Mouse (Mus musculus) Patski (cell line): ENCODE results near the gene Cfc1. TPM values are rescaled to one million over a fixed set of nuclear protein-coding genes. Genes with fewer than 3 reads are reported as not detected.
"Not testable (repeated sequence)": the region's sequence is repeated elsewhere in the genome, so short reads cannot be mapped to it uniquely, and the experiment has no call there.

Source experiments
- ATAC-seq: fragments of 100-300 bp; one replicate; pipeline ENCODE4 v1.8.0; 2021
- CTCF ChIA-PET: fragments of 350-600 bp; sonication (Branson Sonifier 250); formaldehyde crosslinking; loops from one replicate; lab custom pipeline; 2022; ENCODE audit warnings: inconsistent platforms; lab: Charles Lee
- POLR2A ChIA-PET: fragments of 350-600 bp; sonication (Branson Sonifier 250); formaldehyde crosslinking; loops from one replicate; lab custom pipeline; 2022; ENCODE audit warnings: antibody characterized with exemption, inconsistent platforms; lab: Charles Lee
- DNase-seq: peaks from one replicate; pipeline ENCODE4 v3.0.0-alpha.2; 2011; ENCODE audit warnings: low read depth, low spot score
- H3K27me3 ChIP-seq: fragments of 371-371 bp; one replicate; pipeline ENCODE4 v1.5.1; 2021
- CTCF ChIP-seq: fragments of 100-300 bp; IDR thresholded peaks from one replicate; pipeline ENCODE4 v1.5.1; 2021
- in situ Hi-C: fragments of 300-500 bp; cut with MboI; formaldehyde crosslinking; loops from 3 replicates; pipeline ENCODE4 v1.11.1; 2018; ENCODE audit warnings: low pct_unique_long_range_greater_than_20kb, mixed read lengths
- polyA plus RNA-seq: library from polyadenylated mRNA; unstranded; gene quantifications from one replicate; pipeline ENCODE4 v1.2.3, GENCODE M21; 2021

Gene Cfc1
- polyA plus RNA-seq, 1 experiment from 2014 or later = not detected

- ATAC-seq = no peak
- no peak for TF ChIP-seq CTCF
- ChIA-PET POLR2A (no interaction called here), CTCF (no interaction called here)
- in situ Hi-C loops = no loop called here
- H3K27me3 ChIP-seq = peaks cover 3% of the 10 kb centered on the region
- DNase-seq = no peak
Observed at GRCm38 (mm10) chr1:34516595-34516994, 18.9 kb upstream of the Cfc1 start.

GRCm38 (mm10) chr1:34517297-34517696 lies 18.2 kb upstream of the Cfc1 start:
- in situ Hi-C loops, ATAC-seq, H3K27me3 ChIP-seq, DNase-seq, POLR2A ChIA-PET, CTCF ChIA-PET: not testable (repeated sequence)

GRCm38 (mm10) chr1:34517797-34518196 lies 17.7 kb upstream of the Cfc1 start:
- POLR2A ChIA-PET, DNase-seq, H3K27me3 ChIP-seq, in situ Hi-C loops, ATAC-seq, CTCF ChIA-PET: not testable (repeated sequence)

- no peak for ATAC-seq
- in situ Hi-C loops = no loop called here
- ChIA-PET POLR2A (no interaction called here), CTCF (no interaction called here)
- no peak for DNase-seq
- peaks cover 3% of the 10 kb centered on the region for H3K27me3 ChIP-seq
- peak; percentile 9 for TF ChIP-seq CTCF
Observed at GRCm38 (mm10) chr1:34518259-34518658, 17.2 kb upstream of the Cfc1 start.

GRCm38 (mm10) chr1:34522205-34522849 lies 13.1 kb upstream of the Cfc1 start:
- ATAC-seq (no peak), DNase-seq (no peak)
- peaks cover 8% of the 10 kb centered on the region for H3K27me3 ChIP-seq
- no peak for TF ChIP-seq CTCF
- CTCF ChIA-PET = no interaction called here
- in situ Hi-C loops = no loop called here
- POLR2A ChIA-PET = no interaction called here

GRCm38 (mm10) chr1:34522850-34523244 lies 12.6 kb upstream of the Cfc1 start:
- peaks cover 11% of the 10 kb centered on the region for H3K27me3 ChIP-seq
- no peak for TF ChIP-seq CTCF
- CTCF ChIA-PET = no interaction called here
- no peak for ATAC-seq
- POLR2A ChIA-PET = no interaction called here
- no peak for DNase-seq
- in situ Hi-C loops = no loop called here

GRCm38 (mm10) chr1:34523647-34524046 lies 11.8 kb upstream of the Cfc1 start:
- in situ Hi-C loops = no loop called here
- H3K27me3 ChIP-seq = peaks cover 15% of the 10 kb centered on the region
- ATAC-seq (no peak), DNase-seq (no peak)
- no peak for TF ChIP-seq CTCF
- ChIA-PET POLR2A (no interaction called here), CTCF (no interaction called here)

GRCm38 (mm10) chr1:34534574-34534973 lies 874 bp upstream of the Cfc1 start:
- DNase-seq, POLR2A ChIA-PET, in situ Hi-C loops, ATAC-seq, CTCF ChIA-PET: not testable (repeated sequence)
- peaks cover 32% of the 10 kb centered on the region for H3K27me3 ChIP-seq

- DNase-seq (no peak), ATAC-seq (no peak)
- peaks cover 33% of the 10 kb centered on the region for H3K27me3 ChIP-seq
- in situ Hi-C loops = no loop called here
- no peak for TF ChIP-seq CTCF
- ChIA-PET CTCF (no interaction called here), POLR2A (no interaction called here)
Observed at GRCm38 (mm10) chr1:34536291-34536766, 881 bp downstream of the Cfc1 start.

GRCm38 (mm10) chr1:34536767-34537485 lies 1.5 kb downstream of the Cfc1 start:
- peaks cover 33% of the 10 kb centered on the region for H3K27me3 ChIP-seq
- ATAC-seq (peak; percentile 58), DNase-seq (peak; percentile 7)
- TF ChIP-seq CTCF = no peak
- ChIA-PET POLR2A (no interaction called here), CTCF (no interaction called here)
- in situ Hi-C loops = no loop called here

- H3K27me3 ChIP-seq = peaks cover 4% of the 10 kb centered on the region
- CTCF ChIA-PET = no interaction called here
- ATAC-seq (no peak), DNase-seq (no peak)
- POLR2A ChIA-PET = no interaction called here
- in situ Hi-C loops = loop anchor here (5.0 kb wide), 1 partner anchor 490 kb away; no protein-coding TSS in a partner anchor
- no peak for TF ChIP-seq CTCF
Observed at GRCm38 (mm10) chr1:34547074-34547473, 11.6 kb downstream of the Cfc1 start.
